Mouse (Mus musculus) lung, postnatal 0 days (tissue): ENCODE results near the gene Hpcal4. TPM values are rescaled to one million over a fixed set of nuclear protein-coding genes. Genes with fewer than 3 reads are reported as not detected.

ENCODE experiments used
- ATAC-seq: fragments of 200-750 bp; cut with Nextera tagmentation; 2 replicates; pipeline ENCODE4 v1.8.0; 2017; ENCODE audit warnings: moderate library complexity
- DNase-seq: peaks from one replicate; pipeline ENCODE4 v3.0.0-alpha.2; 2016; ENCODE audit warnings: low spot score
- H3K27ac ChIP-seq: fragments of 300-500 bp; sonication (generic); 2 replicates; pipeline ENCODE4 v1.5.1; 2014; ENCODE audit warnings: antibody characterized with exemption, mild to moderate bottlenecking, low read length, mixed read lengths
- H3K27me3 ChIP-seq: fragments of 300-500 bp; sonication (generic); replicated peaks from 2 replicates; pipeline ENCODE4 v1.6.1; 2014; ENCODE audit warnings: low read length, mixed read lengths; ENCODE audit not compliant: insufficient read depth
- H3K36me3 ChIP-seq: fragments of 300-500 bp; sonication (generic); 2 replicates; pipeline ENCODE4 v1.6.1; 2014; ENCODE audit warnings: low read length, mixed read lengths; ENCODE audit not compliant: insufficient read depth
- H3K4me1 ChIP-seq: fragments of 300-500 bp; sonication (generic); 2 replicates; pipeline ENCODE4 v1.6.1; 2014; ENCODE audit warnings: antibody characterized with exemption, low read depth, low read length, mixed read lengths; ENCODE audit not compliant: insufficient read depth
- H3K4me2 ChIP-seq: fragments of 300-500 bp; sonication (generic); replicated peaks from 2 replicates; pipeline ENCODE4 v1.6.1; 2014; ENCODE audit warnings: low read depth, mild to moderate bottlenecking, low read length, moderate library complexity, mixed read lengths
- H3K4me3 ChIP-seq: fragments of 300-500 bp; sonication (generic); 2 replicates; pipeline ENCODE4 v1.5.1; 2014; ENCODE audit warnings: low read depth, low read length
- H3K9ac ChIP-seq: fragments of 300-500 bp; sonication (generic); replicated peaks from 2 replicates; pipeline ENCODE4 v1.6.1; 2014; ENCODE audit warnings: low read depth, mild to moderate bottlenecking
- H3K9me3 ChIP-seq: fragments of 300-500 bp; sonication (generic); 2 replicates; pipeline ENCODE4 v1.6.1; 2016; ENCODE audit warnings: low read length, mixed read lengths
- CTCF ChIP-seq: IDR thresholded peaks from 2 replicates; pipeline ENCODE4 v1.5.1; 2016; ENCODE audit warnings: antibody characterized with exemption, mild to moderate bottlenecking
- EP300 ChIP-seq: IDR thresholded peaks from 2 replicates; pipeline ENCODE4 v1.6.1; 2016; ENCODE audit warnings: antibody characterized with exemption, mild to moderate bottlenecking, control low read depth
- WGBS: fragments of 180-500 bp; shearing (Covaris S2); extraction: QIAGEN DNeasy Blood & Tissue Kit; methylation state at CpG from one replicate; pipeline ENCODE4 v1.1.7; 2014; 5-methylcytosine and 5-hydroxymethylcytosine counted together
- polyA plus RNA-seq: library from polyadenylated mRNA; unstranded; fragments of >200 nt; fragmentation: Nextera tagmentation; extraction: Ambion mirVana; gene quantifications from 2 replicates; pipeline ENCODE4 v1.2.1, GENCODE M21; 2015

The Hpcal4 gene
- polyA plus RNA-seq, 1 experiment from 2014 or later: 0.20 TPM

- TF ChIP-seq EP300: no peak
- no peak for TF ChIP-seq CTCF
- ATAC-seq (no peak), DNase-seq (no peak)
- Histone ChIP-seq H3K4me2 (no peak overlapping the region), H3K27me3 (no peaks in the 10 kb centered on the region), H3K9me3 (no peaks in the 10 kb centered on the region), H3K4me3 (no peak overlapping the region), H3K36me3 (no peaks in the 10 kb centered on the region), H3K4me1 (no peaks in the 10 kb centered on the region), H3K9ac (no peak overlapping the region), H3K27ac (no peak overlapping the region)
- 25% methylated on average over 2 of the region's 2 CpGs for WGBS
Measured at GRCm38 (mm10) chr4:123212330-123212729, 29.3 kb downstream of the Hpcal4 start.

- Histone ChIP-seq H3K27me3 (no peaks in the 10 kb centered on the region), H3K4me1 (no peaks in the 10 kb centered on the region), H3K4me2 (no peak overlapping the region), H3K27ac (no peak overlapping the region), H3K9ac (no peak overlapping the region), H3K9me3 (no peaks in the 10 kb centered on the region), H3K36me3 (no peaks in the 10 kb centered on the region), H3K4me3 (no peak overlapping the region)
- ATAC-seq: no peak
- no peak for DNase-seq
- WGBS: 86% methylated on average over 9 of the region's 9 CpGs
- TF ChIP-seq EP300 (no peak), CTCF (no peak)
Measured at GRCm38 (mm10) chr4:123213975-123214374, 30.9 kb downstream of the Hpcal4 start.

- no peak for ATAC-seq
- Histone ChIP-seq H3K27me3 (no peaks in the 10 kb centered on the region), H3K9ac (no peak overlapping the region), H3K4me2 (no peak overlapping the region), H3K4me3 (no peak overlapping the region), H3K27ac (no peak overlapping the region), H3K9me3 (no peaks in the 10 kb centered on the region), H3K36me3 (no peaks in the 10 kb centered on the region), H3K4me1 (no peaks in the 10 kb centered on the region)
- no peak for TF ChIP-seq EP300
- TF ChIP-seq CTCF: no peak
- 83% methylated on average over 1 of the region's 1 CpGs for WGBS
- no peak for DNase-seq
Measured at GRCm38 (mm10) chr4:123215367-123215766, 32.3 kb downstream of the Hpcal4 start.

DNA sequence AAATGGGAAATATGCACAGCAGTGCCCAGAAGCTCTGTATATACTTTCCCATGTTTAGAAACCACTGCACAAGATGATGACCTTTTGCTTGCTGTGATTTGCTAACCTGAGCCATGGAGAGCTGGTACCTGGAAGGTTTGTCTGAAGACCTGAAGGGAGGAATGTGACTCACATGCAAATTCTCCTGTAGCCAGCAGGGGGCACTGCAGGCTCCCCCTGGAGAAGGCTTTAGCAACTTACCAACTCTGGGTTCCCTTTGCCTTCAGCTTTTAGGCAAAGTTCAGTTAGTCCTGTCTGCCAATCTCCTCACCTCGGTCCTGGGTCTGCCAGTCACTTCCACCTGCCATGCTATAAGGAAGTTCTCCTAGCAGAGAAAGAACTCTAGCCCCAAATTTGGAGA is 33.8 kb downstream of the Hpcal4 start:
- ATAC-seq (no peak), DNase-seq (peak; percentile 53)
- no peak overlapping the region for H3K4me3 ChIP-seq
- H3K36me3 ChIP-seq: no peaks in the 10 kb centered on the region
- H3K4me1 ChIP-seq: no peaks in the 10 kb centered on the region
- H3K27me3 ChIP-seq: no peaks in the 10 kb centered on the region
- H3K9ac ChIP-seq: no peak overlapping the region
- TF ChIP-seq EP300 (no peak), CTCF (peak; percentile 82)
- H3K9me3 ChIP-seq: no peaks in the 10 kb centered on the region
- whole genome bisulfite sequencing: 14% methylated on average over 1 of the region's 1 CpGs
- no peak overlapping the region for H3K4me2 ChIP-seq
- no peak overlapping the region for H3K27ac ChIP-seq

- no peak overlapping the region for H3K9ac ChIP-seq
- no peak overlapping the region for H3K27ac ChIP-seq
- TF ChIP-seq EP300 (no peak), CTCF (peak; percentile 97)
- H3K4me2 ChIP-seq: no peak overlapping the region
- H3K4me1 ChIP-seq: no peaks in the 10 kb centered on the region
- H3K4me3 ChIP-seq: no peak overlapping the region
- H3K36me3 ChIP-seq: no peaks in the 10 kb centered on the region
- ATAC-seq (peak; percentile 74), DNase-seq (peak; percentile 74)
- 68% methylated on average over 15 of the region's 15 CpGs for WGBS
- no peaks in the 10 kb centered on the region for H3K27me3 ChIP-seq
- no peaks in the 10 kb centered on the region for H3K9me3 ChIP-seq
Measured at GRCm38 (mm10) chr4:123219720-123220357, 36.8 kb downstream of the Hpcal4 start.

- no peaks in the 10 kb centered on the region for H3K27me3 ChIP-seq
- 71% methylated on average over 4 of the region's 4 CpGs for WGBS
- no peak overlapping the region for H3K4me2 ChIP-seq
- H3K9ac ChIP-seq: no peak overlapping the region
- no peaks in the 10 kb centered on the region for H3K36me3 ChIP-seq
- TF ChIP-seq CTCF (no peak), EP300 (no peak)
- no peaks in the 10 kb centered on the region for H3K9me3 ChIP-seq
- no peak overlapping the region for H3K27ac ChIP-seq
- no peaks in the 10 kb centered on the region for H3K4me1 ChIP-seq
- no peak overlapping the region for H3K4me3 ChIP-seq
- DNase-seq (no peak), ATAC-seq (no peak)
Measured at GRCm38 (mm10) chr4:123220637-123221036, 37.6 kb downstream of the Hpcal4 start.
